Mouse (Mus musculus) midbrain, embryonic 11.5 days (tissue): ENCODE results near the gene Alk. TPM values are rescaled to one million over a fixed set of nuclear protein-coding genes. Genes with fewer than 3 reads are reported as not detected.
"Not testable (repeated sequence)": the region's sequence is repeated elsewhere in the genome, so short reads cannot be mapped to it uniquely, and the experiment has no call there.

Source experiments
- ATAC-seq: fragments of 200-750 bp; cut with Nextera tagmentation; 2 replicates; pipeline ENCODE4 v1.8.0; 2017; ENCODE audit warnings: moderate TSS enrichment, moderate library complexity; ENCODE audit not compliant: low FRiP score
- DNase-seq: peaks from one replicate; pipeline ENCODE4 v3.0.0; 2015; ENCODE audit warnings: low spot score; ENCODE audit errors: missing footprints
- H3K27ac ChIP-seq: fragments of 300-500 bp; sonication (generic); 2 replicates; pipeline ENCODE4 v1.5.1; 2014; ENCODE audit warnings: low read depth, low read length
- H3K27me3 ChIP-seq: fragments of 300-500 bp; sonication (generic); 2 replicates; pipeline ENCODE4 v1.6.1; 2014; ENCODE audit warnings: mild to moderate bottlenecking, low read length, moderate library complexity, mixed read lengths; ENCODE audit not compliant: control insufficient read depth, insufficient read depth
- H3K36me3 ChIP-seq: fragments of 300-500 bp; sonication (generic); 2 replicates; pipeline ENCODE4 v1.6.1; 2014; ENCODE audit warnings: mild to moderate bottlenecking, low read length, moderate library complexity, mixed read lengths; ENCODE audit not compliant: control insufficient read depth, insufficient read depth
- H3K4me1 ChIP-seq: fragments of 300-500 bp; sonication (generic); 2 replicates; pipeline ENCODE4 v1.6.1; 2014; ENCODE audit warnings: low read length; ENCODE audit not compliant: control insufficient read depth, insufficient read depth
- H3K4me2 ChIP-seq: fragments of 300-500 bp; sonication (generic); 2 replicates; pipeline ENCODE4 v1.6.1; 2014; ENCODE audit warnings: mild to moderate bottlenecking, moderate library complexity
- H3K4me3 ChIP-seq: fragments of 300-500 bp; sonication (generic); 2 replicates; pipeline ENCODE4 v1.5.1; 2014; ENCODE audit warnings: low read depth, low read length
- H3K9ac ChIP-seq: fragments of 300-500 bp; sonication (generic); 2 replicates; pipeline ENCODE4 v1.6.1; 2014; ENCODE audit warnings: low read length
- H3K9me3 ChIP-seq: fragments of 300-500 bp; sonication (generic); 2 replicates; pipeline ENCODE4 v1.6.1; 2016; ENCODE audit warnings: low read length; ENCODE audit not compliant: control insufficient read depth
- whole genome bisulfite sequencing: fragments of 180-500 bp; shearing (Covaris S2); extraction: QIAGEN DNeasy Blood & Tissue Kit; methylation state at CpG from one replicate; pipeline ENCODE4 v1.1.7; 2014; 5-methylcytosine and 5-hydroxymethylcytosine counted together
- polyA plus RNA-seq: library from polyadenylated mRNA; unstranded; fragments of >200 nt; fragmentation: Nextera tagmentation; extraction: Ambion mirVana; gene quantifications from 2 replicates; pipeline ENCODE4 v1.2.1, GENCODE M21; 2014

Alk gene
- polyA plus RNA-seq, 1 experiment from 2014 or later, result 0.18 TPM

GRCm38 (mm10) chr17:72522381-72522780 lies 82.0 kb downstream of the Alk start:
- WGBS, result 26% methylated on average over 4 of the region's 4 CpGs
- peak; percentile 55; the same call in 1 of the 2 replicates for ATAC-seq
- H3K4me2 ChIP-seq, result no peak overlapping the region

GRCm38 (mm10) chr17:72521353-72521752 lies 83.1 kb downstream of the Alk start:
- DNase-seq (no peak), ATAC-seq (no peak)
- no peaks in the 10 kb centered on the region for H3K9me3 ChIP-seq
- no peaks in the 10 kb centered on the region for H3K36me3 ChIP-seq
- no peak overlapping the region for H3K27ac ChIP-seq
- WGBS, result 94% methylated on average over 5 of the region's 5 CpGs
- no peaks in the 10 kb centered on the region for H3K4me1 ChIP-seq
- H3K27me3 ChIP-seq, result no peaks in the 10 kb centered on the region
- no peak overlapping the region for H3K9ac ChIP-seq
- no peak overlapping the region for H3K4me3 ChIP-seq
- H3K4me2 ChIP-seq, result no peak overlapping the region

More at GRCm38 (mm10) chr17:72522381-72522780, 82.0 kb downstream of the Alk start:
- H3K36me3 ChIP-seq, result no peaks in the 10 kb centered on the region
- no peak overlapping the region for H3K27ac ChIP-seq
- no peaks in the 10 kb centered on the region for H3K4me1 ChIP-seq
- peak; percentile 90 for DNase-seq
- no peaks in the 10 kb centered on the region for H3K27me3 ChIP-seq
- H3K4me3 ChIP-seq, result no peak overlapping the region
- H3K9me3 ChIP-seq, result no peaks in the 10 kb centered on the region
- H3K9ac ChIP-seq, result no peak overlapping the region

- ATAC-seq, result no peak
- no peaks in the 10 kb centered on the region for H3K9me3 ChIP-seq
Observed at GRCm38 (mm10) chr17:72510746-72511145, 93.7 kb downstream of the Alk start.

GRCm38 (mm10) chr17:72508678-72509394 lies 95.6 kb downstream of the Alk start:
- no peak overlapping the region for H3K9ac ChIP-seq
- no peaks in the 10 kb centered on the region for H3K9me3 ChIP-seq
- H3K4me2 ChIP-seq, result no peak overlapping the region
- H3K27ac ChIP-seq, result no peak overlapping the region
- H3K4me1 ChIP-seq, result 0 out of 2 replicates have a peak, but pooled peaks cover 2% of the 10 kb centered on the region
- no peak for ATAC-seq
- H3K4me3 ChIP-seq, result no peak overlapping the region
- no peaks in the 10 kb centered on the region for H3K36me3 ChIP-seq
- WGBS, result 79% methylated on average over 7 of the region's 7 CpGs
- H3K27me3 ChIP-seq, result no peaks in the 10 kb centered on the region
- peak; percentile 62 for DNase-seq

More at GRCm38 (mm10) chr17:72510746-72511145, 93.7 kb downstream of the Alk start:
- no peaks in the 10 kb centered on the region for H3K4me1 ChIP-seq
- H3K27ac ChIP-seq, result no peak overlapping the region
- no peaks in the 10 kb centered on the region for H3K36me3 ChIP-seq
- no peak overlapping the region for H3K4me3 ChIP-seq
- 89% methylated on average over 6 of the region's 6 CpGs for WGBS
- no peaks in the 10 kb centered on the region for H3K27me3 ChIP-seq
- H3K9ac ChIP-seq, result no peak overlapping the region
- no peak overlapping the region for H3K4me2 ChIP-seq
- DNase-seq, result no peak

GRCm38 (mm10) chr17:72505213-72505612 lies 99.2 kb downstream of the Alk start:
- no peaks in the 10 kb centered on the region for H3K36me3 ChIP-seq
- no peak overlapping the region for H3K4me2 ChIP-seq
- H3K4me3 ChIP-seq, result no peak overlapping the region
- ATAC-seq, result peak; percentile 71; the same call in 1 of the 2 replicates
- no peak overlapping the region for H3K27ac ChIP-seq
- no peaks in the 10 kb centered on the region for H3K27me3 ChIP-seq
- no peaks in the 10 kb centered on the region for H3K9me3 ChIP-seq
- H3K9ac ChIP-seq, result peak overlapping the region; percentile 24; the same call in 1 of the 2 replicates
- WGBS, result 24% methylated on average over 7 of the region's 7 CpGs
- 0 out of 2 replicates have a peak, but pooled peaks cover 2% of the 10 kb centered on the region for H3K4me1 ChIP-seq
- DNase-seq, result peak; percentile 83

GRCm38 (mm10) chr17:72504581-72504980 lies 99.8 kb downstream of the Alk start:
- no peak for DNase-seq
- Histone ChIP-seq H3K27me3 (no peaks in the 10 kb centered on the region), H3K36me3 (no peaks in the 10 kb centered on the region), H3K4me1 (0 out of 2 replicates have a peak, but pooled peaks cover 2% of the 10 kb centered on the region), H3K9ac (no peak overlapping the region), H3K4me3 (no peak overlapping the region), H3K9me3 (no peaks in the 10 kb centered on the region), H3K27ac (no peak overlapping the region), H3K4me2 (no peak overlapping the region)
- peak; percentile 46; the same call in 1 of the 2 replicates for ATAC-seq
- WGBS, result 64% methylated on average over 6 of the region's 6 CpGs

GRCm38 (mm10) chr17:72495395-72495794 lies 109.0 kb downstream of the Alk start:
- 58% methylated on average over 5 of the region's 5 CpGs for WGBS
- ATAC-seq (no peak), DNase-seq (no peak)
- Histone ChIP-seq H3K27ac (no peak overlapping the region), H3K4me3 (no peak overlapping the region), H3K4me1 (no peaks in the 10 kb centered on the region), H3K4me2 (no peak overlapping the region), H3K9ac (no peak overlapping the region), H3K9me3 (no peaks in the 10 kb centered on the region), H3K36me3 (no peaks in the 10 kb centered on the region), H3K27me3 (no peaks in the 10 kb centered on the region)

- 79% methylated on average over 4 of the region's 4 CpGs for WGBS
- H3K9me3 ChIP-seq, result no peaks in the 10 kb centered on the region
- ATAC-seq (no peak), DNase-seq (no peak)
- no peak overlapping the region for H3K9ac ChIP-seq
- no peak overlapping the region for H3K4me2 ChIP-seq
- H3K4me1 ChIP-seq, result no peaks in the 10 kb centered on the region
- no peaks in the 10 kb centered on the region for H3K27me3 ChIP-seq
- no peak overlapping the region for H3K27ac ChIP-seq
- no peak overlapping the region for H3K4me3 ChIP-seq
- no peaks in the 10 kb centered on the region for H3K36me3 ChIP-seq
Observed at GRCm38 (mm10) chr17:72485623-72486022, 118.8 kb downstream of the Alk start.

GRCm38 (mm10) chr17:72479260-72479659 lies 125.2 kb downstream of the Alk start:
- H3K4me3 ChIP-seq, H3K4me1 ChIP-seq, H3K9ac ChIP-seq, DNase-seq, ATAC-seq, H3K36me3 ChIP-seq, H3K27ac ChIP-seq, H3K4me2 ChIP-seq, H3K9me3 ChIP-seq, H3K27me3 ChIP-seq: not testable (repeated sequence)
- 93% methylated on average over 7 of the region's 7 CpGs for WGBS
